ENCODE assay signal across 9 mouse cellular contexts in the genomic region with DNA sequence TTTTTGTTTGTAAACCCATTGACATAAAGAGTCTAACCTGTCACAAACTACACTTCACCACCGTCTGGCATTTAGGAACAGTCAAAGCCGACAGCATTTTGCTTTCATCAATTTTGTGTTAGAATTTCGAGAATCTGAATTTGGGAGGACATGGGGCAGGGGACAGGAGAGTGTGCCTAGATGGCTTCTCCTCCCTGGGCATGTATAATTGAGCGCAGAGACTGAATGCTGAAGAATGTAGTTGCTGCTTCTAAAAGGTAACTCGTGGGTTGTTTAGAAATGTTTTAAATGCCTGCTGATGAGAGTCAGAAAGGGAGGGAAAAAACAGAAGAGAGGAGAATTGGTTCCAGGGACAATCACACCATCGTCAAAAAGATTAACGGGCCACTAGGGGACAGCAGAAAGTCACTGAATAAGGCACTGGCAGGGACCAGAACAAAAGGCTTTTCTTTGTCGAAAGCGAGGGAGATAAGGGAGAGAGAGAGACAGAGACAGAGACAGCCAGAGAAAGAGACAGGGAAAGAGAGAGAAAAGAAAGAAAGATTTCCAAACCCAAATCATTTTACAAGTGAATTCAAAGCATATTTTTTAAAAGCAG.
DNase-seq lines count a peak whose midpoint lies in the region; ATAC-seq and TF ChIP-seq lines count a peak whose summit lies in the region.
"Had no signal": no experiment of that assay in that cellular context is flagged by ENCODE, and none has a peak within 500 bp of the region (broad histone marks: within the 10 kb centered on the region; RNA-seq: fewer than 3 reads in every experiment).

No protein-coding gene starts in this region.

- peak; percentile 20 for DNase-seq in right cerebral cortex, adult 18-20 months
- no peak for DNase-seq in right cerebral cortex, postnatal 4 days
- DNase-seq in cerebellum, postnatal 14 days = peak; percentile 45 to 60
- peak; percentile 74 for DNase-seq in kidney, postnatal 14 days
- peak; percentile 62 for DNase-seq in lung, postnatal 0 days (ENCODE audit: low spot score)
- DNase-seq in telencephalon, adult 2 months (ENCODE audit: low read depth, low spot score) = peak; percentile 50
- DNase-seq in spleen, adult 12 weeks (ENCODE audit: low spot score) = no peak
- DNase-seq: liver, embryonic 13.5 days had no signal

- peaks cover 33% of the 10 kb centered on the region for H3K4me1 ChIP-seq in heart, embryonic 13.5 days
- H3K4me1 ChIP-seq in lung, postnatal 0 days (ENCODE audit: insufficient read depth, low read depth, low read length) = no peaks in the 10 kb centered on the region

- peak overlapping the region; percentile 47; the same call in 1 of the 2 replicates for H3K9ac ChIP-seq in heart, embryonic 13.5 days
- no peak overlapping the region for H3K9ac ChIP-seq in lung, postnatal 0 days (replicated peaks; ENCODE audit: low read depth)
- H3K9ac ChIP-seq: liver, embryonic 13.5 days had no signal

- no peak overlapping the region for H3K4me3 ChIP-seq in heart, embryonic 13.5 days
- H3K4me3 ChIP-seq in lung, postnatal 0 days (ENCODE audit: low read depth, low read length) = no peak overlapping the region
- H3K4me3 ChIP-seq: liver, embryonic 13.5 days had no signal

- no peak for TF ChIP-seq EP300 in lung, postnatal 0 days (IDR thresholded peaks at IDR 0.05)

- no peaks in the 10 kb centered on the region for H3K27me3 ChIP-seq in heart, embryonic 13.5 days (replicated peaks)
- no peaks in the 10 kb centered on the region for H3K27me3 ChIP-seq in lung, postnatal 0 days (replicated peaks; ENCODE audit: insufficient read depth, low read length)
- H3K27me3 ChIP-seq: liver, embryonic 13.5 days had no signal

- no peaks in the 10 kb centered on the region for H3K36me3 ChIP-seq in heart, embryonic 13.5 days
- H3K36me3 ChIP-seq in lung, postnatal 0 days (ENCODE audit: insufficient read depth, low read length) = no peaks in the 10 kb centered on the region
- H3K36me3 ChIP-seq: liver, embryonic 13.5 days had no signal

- 16% methylated on average over 9 of the region's 9 CpGs for WGBS in heart, embryonic 13.5 days
- 14% methylated on average over 9 of the region's 9 CpGs for WGBS in lung, postnatal 0 days

- no peak for ATAC-seq in heart, embryonic 13.5 days (ENCODE audit: extremely low read depth, insufficient number of reproducible peaks, low FRiP score, low TSS enrichment)
- ATAC-seq in lung, postnatal 0 days = no peak

- peak; percentile 85 for TF ChIP-seq CTCF in lung, postnatal 0 days (IDR thresholded peaks at IDR 0.05)

- H3K27ac ChIP-seq in heart, embryonic 13.5 days (replicated peaks) = peak overlapping the region; percentile 39; the same call in 1 of the 2 replicates
- H3K27ac ChIP-seq in lung, postnatal 0 days (ENCODE audit: low read length) = no peak overlapping the region
- H3K27ac ChIP-seq: liver, embryonic 13.5 days had no signal

- H3K4me2 ChIP-seq in heart, embryonic 13.5 days = peak overlapping the region; percentile 13
- no peak overlapping the region for H3K4me2 ChIP-seq in lung, postnatal 0 days (replicated peaks; ENCODE audit: low read depth, low read length)
- H3K4me2 ChIP-seq: liver, embryonic 13.5 days had no signal

- H3K9me3 ChIP-seq in heart, embryonic 13.5 days = no peaks in the 10 kb centered on the region
- no peaks in the 10 kb centered on the region for H3K9me3 ChIP-seq in lung, postnatal 0 days (ENCODE audit: low read length)
- H3K9me3 ChIP-seq: liver, embryonic 13.5 days had no signal

Comparison
In these comparisons a context has a peak if more than half of its experiments do, and no peak if none do; other contexts are left out.
1. DNase-seq: peak in right cerebral cortex, adult 18-20 months (single experiment), cerebellum, postnatal 14 days (2 of 2), kidney, postnatal 14 days (single experiment), lung, postnatal 0 days (single experiment) and telencephalon, adult 2 months (single experiment); none in right cerebral cortex, postnatal 4 days (single experiment) and spleen, adult 12 weeks (single experiment).